Mouse (Mus musculus) olfactory bulb, adult 2 months (tissue): ENCODE measurements around the gene Fgfr2.

ENCODE experiments used
- CTCF ChIP-seq: fragments of 200-500 bp; IDR thresholded peaks from 2 replicates; pipeline ENCODE4 v1.5.1; 2012; ENCODE audit warnings: low read depth, mild to moderate bottlenecking, low read length, moderate library complexity; ENCODE audit not compliant: insufficient read depth
- POLR2A ChIP-seq: fragments of 200-500 bp; IDR thresholded peaks from 2 replicates; pipeline ENCODE4 v1.6.1; 2012; ENCODE audit warnings: mild to moderate bottlenecking, low read depth, low read length, moderate library complexity; ENCODE audit not compliant: insufficient read depth

DNA sequence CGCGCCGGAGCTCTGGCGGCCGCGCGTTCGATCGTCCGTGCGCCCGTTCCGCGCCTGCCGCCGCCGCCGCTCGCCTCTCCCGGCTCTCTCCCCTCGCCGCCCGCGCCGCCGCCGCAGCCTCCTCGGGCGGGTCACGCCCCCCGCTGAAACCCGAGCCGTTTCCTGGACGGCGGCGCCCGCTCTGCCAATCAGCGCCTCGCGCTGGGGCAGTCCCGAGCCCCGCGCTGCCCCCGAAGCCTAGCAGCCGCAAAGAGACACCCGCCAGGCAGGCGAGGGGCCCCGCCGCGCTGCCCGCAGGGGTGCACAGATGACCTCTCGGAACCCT lies 2857.0 kb downstream of the Fgfr2 start:
- TF ChIP-seq CTCF (no peak), POLR2A (peak; percentile 48; the same call in 1 of the 2 replicates)
